ENCODE assay signal across 9 mouse cellular contexts in genomic region chr17:47436907-47437547, GRCm38 (mm10). TPM values are rescaled to one million over a fixed set of nuclear protein-coding genes. Genes with fewer than 3 reads are reported as not detected.
DNase-seq lines count a peak whose midpoint lies in the region; ATAC-seq and TF ChIP-seq lines count a peak whose summit lies in the region.
"Had no signal": no experiment of that assay in that cellular context is flagged by ENCODE, and none has a peak within 500 bp of the region (broad histone marks: within the 10 kb centered on the region; RNA-seq: fewer than 3 reads in every experiment).

Gene 1700001C19Rik, minus strand, starts transcription at chr17:47437376.

- H3K27me3 ChIP-seq in heart, embryonic 11.5 days (ENCODE audit: control insufficient read depth, insufficient read depth, low read length) = peaks cover 9% of the 10 kb centered on the region; the same call in 1 of the 2 replicates
- H3K27me3 ChIP-seq in E14TG2a.4 (ENCODE audit: insufficient read depth, low read length) = peaks cover 30% of the 10 kb centered on the region
- H3K27me3 ChIP-seq in hindbrain, embryonic 11.5 days (ENCODE audit: control insufficient read depth, insufficient read depth, low read length) = peaks cover 25% of the 10 kb centered on the region

- no peak within 1 kb of the TSS for H3K27ac ChIP-seq in heart, embryonic 11.5 days (ENCODE audit: low read depth, low read length)
- no peak within 1 kb of the TSS for H3K27ac ChIP-seq in hindbrain, embryonic 11.5 days (ENCODE audit: low read depth, low read length)

- H3K4me1 ChIP-seq in heart, embryonic 11.5 days (ENCODE audit: control insufficient read depth, insufficient read depth, low read length) = peaks cover 36% of the 10 kb centered on the region
- H3K4me1 ChIP-seq in E14TG2a.4 (replicated peaks; ENCODE audit: low read depth, low read length) = peaks cover 53% of the 10 kb centered on the region
- H3K4me1 ChIP-seq in hindbrain, embryonic 11.5 days (replicated peaks; ENCODE audit: control insufficient read depth, insufficient read depth, low read length) = 0 out of 2 replicates have a peak, but pooled peaks cover 2% of the 10 kb centered on the region

- 4% methylated on average over 25 of the region's 25 CpGs for WGBS in heart, embryonic 11.5 days (ENCODE audit: insufficient replicate concordance)
- 2% methylated on average over 21 of the region's 25 CpGs for WGBS in hindbrain, embryonic 11.5 days

- intact Hi-C loops in heart, postnatal 14 days (cut with DNase I) = no loop called here

- H3K36me3 ChIP-seq in heart, embryonic 11.5 days (ENCODE audit: control insufficient read depth, insufficient read depth, low read length) = no peaks in the 10 kb centered on the region
- no peaks in the 10 kb centered on the region for H3K36me3 ChIP-seq in E14TG2a.4 (ENCODE audit: insufficient read depth, low read length)
- H3K36me3 ChIP-seq in hindbrain, embryonic 11.5 days (ENCODE audit: control insufficient read depth, insufficient read depth, low read length) = no peaks in the 10 kb centered on the region
- H3K36me3 ChIP-seq: G1E had no signal

- H3K4me2 ChIP-seq in heart, embryonic 11.5 days = peak within 1 kb of the TSS; percentile 92
- peak within 1 kb of the TSS; percentile 76 for H3K4me2 ChIP-seq in hindbrain, embryonic 11.5 days (replicated peaks; ENCODE audit: low read depth, low read length)

- no peak for TF ChIP-seq CTCF in E14TG2a.4 (conservative IDR thresholded peaks at IDR 0.05; ENCODE audit: low read length)

- no peak for ATAC-seq in heart, embryonic 11.5 days (replicated peaks; ENCODE audit: insufficient number of reproducible peaks, low FRiP score, low TSS enrichment)
- ATAC-seq in hindbrain, embryonic 11.5 days (ENCODE audit: low FRiP score) = no peak
- ATAC-seq in activated CD4-positive, CD25-positive, alpha-beta regulatory T cell, adult 4 months = no peak

- no peaks in the 10 kb centered on the region for H3K9me3 ChIP-seq in heart, embryonic 11.5 days (replicated peaks; ENCODE audit: control insufficient read depth, low read length)
- no peaks in the 10 kb centered on the region for H3K9me3 ChIP-seq in E14TG2a.4 (ENCODE audit: low read length)
- no peaks in the 10 kb centered on the region for H3K9me3 ChIP-seq in hindbrain, embryonic 11.5 days (ENCODE audit: control insufficient read depth, low read length)
- H3K9me3 ChIP-seq: G1E had no signal

- H3K4me3 ChIP-seq in heart, embryonic 11.5 days (ENCODE audit: low read depth, low read length) = peak within 1 kb of the TSS; percentile 56
- peak within 1 kb of the TSS; percentile 84 for H3K4me3 ChIP-seq in E14TG2a.4 (replicated peaks; ENCODE audit: low read length)
- H3K4me3 ChIP-seq in hindbrain, embryonic 11.5 days (ENCODE audit: low read depth, low read length) = peak within 1 kb of the TSS; percentile 26

- no peak for DNase-seq in heart, postnatal 14 days
- peak; percentile 29 for DNase-seq in hindbrain, embryonic 11.5 days (ENCODE audit: low spot score)
- peak; percentile 27 for DNase-seq in lung, postnatal 14 days
- no peak for DNase-seq in layer of hippocampus, adult 9-11 months
- no peak for DNase-seq in cerebellum, adult 9-11 months

- H3K9ac ChIP-seq in heart, embryonic 11.5 days (ENCODE audit: low read depth, low read length) = peak within 1 kb of the TSS; percentile 75
- no peak within 1 kb of the TSS for H3K9ac ChIP-seq in hindbrain, embryonic 11.5 days (ENCODE audit: low read depth, low read length)

RNA-seq across cellular contexts. Expression of gene 1700001C19Rik, which starts in this region (rescaled TPM):
- polyA plus RNA-seq in heart, embryonic 11.5 days (2014; fragmentation: Nextera tagmentation; extraction: Ambion mirVana) = 1.2 and 2.2 TPM in 2 replicates
- not detected for total RNA-seq in heart, postnatal 14 days (2021)
- 0.42 and 0.68 TPM in 2 replicates for polyA plus RNA-seq in hindbrain, embryonic 11.5 days (2014; fragmentation: Nextera tagmentation; extraction: Ambion mirVana)
- polyA plus RNA-seq in activated CD4-positive, CD25-positive, alpha-beta regulatory T cell, adult 4 months (2017; shearing (Covaris generic)) = not detected
- total RNA-seq: G1E had no signal
- polyA plus RNA-seq: G1E had no signal

Comparison
In these comparisons a context has a peak if more than half of its experiments do, and no peak if none do; other contexts are left out.
1. Peak in DNase-seq, H3K4me3 ChIP-seq and H3K4me2 ChIP-seq in hindbrain, embryonic 11.5 days; RNA of the gene not detected or under 1 TPM.
2. H3K4me3 ChIP-seq: peak in every context shown above with its lines; median percentile 84 in E14TG2a.4; 56 in heart, embryonic 11.5 days; 26 in hindbrain, embryonic 11.5 days.